Mouse (Mus musculus): ENCODE data around the gene Pno1. TPM values are rescaled to one million over a fixed set of nuclear protein-coding genes. Genes with fewer than 3 reads are reported as not detected.

Gene Pno1
- total and polyA plus RNA-seq, 2 experiments from 2014 or later = 9.7 to 54.3 TPM

GRCm38 (mm10) chr11:17192151-17192844 is 19.1 kb downstream of the Pno1 start:
- no peak for DNase-seq (ENCODE audit: low spot score)
- Histone ChIP-seq H3K9ac (replicated peaks; ENCODE audit: low read depth, low read length) (no peak overlapping the region), H3K4me2 (ENCODE audit: low read depth, low read length) (no peak overlapping the region), H3K4me3 (ENCODE audit: low read depth, low read length) (no peak overlapping the region), H3K36me3 (replicated peaks; ENCODE audit: control insufficient read depth, insufficient read depth, low read length) (peaks cover 31% of the 10 kb centered on the region), H3K27me3 (ENCODE audit: control insufficient read depth, insufficient read depth, low read length) (no peaks in the 10 kb centered on the region), H3K27ac (ENCODE audit: low read depth) (no peak overlapping the region), H3K4me1 (ENCODE audit: control insufficient read depth, insufficient read depth) (no peaks in the 10 kb centered on the region), H3K9me3 (replicated peaks; ENCODE audit: control insufficient read depth, low read length) (no peaks in the 10 kb centered on the region)
- no peak for TF ChIP-seq EP300 (IDR thresholded peaks at IDR 0.05; ENCODE audit: low read depth)
- peak; percentile 15; the same call in 1 of the 2 replicates for TF ChIP-seq CTCF (IDR thresholded peaks at IDR 0.05; ENCODE audit: low read depth)
- whole genome bisulfite sequencing = 62% methylated on average over 9 of the region's 9 CpGs
- no peak for ATAC-seq (ENCODE audit: insufficient read depth, low read depth)

GRCm38 (mm10) chr11:17188786-17189185 is 22.6 kb downstream of the Pno1 start:
- TF ChIP-seq CTCF (IDR thresholded peaks at IDR 0.05; ENCODE audit: low read depth) (no peak), EP300 (IDR thresholded peaks at IDR 0.05; ENCODE audit: low read depth) (no peak)
- no peaks in the 10 kb centered on the region for H3K36me3 ChIP-seq (replicated peaks; ENCODE audit: control insufficient read depth, insufficient read depth, low read length)
- H3K4me1 ChIP-seq (ENCODE audit: control insufficient read depth, insufficient read depth) = no peaks in the 10 kb centered on the region
- no peaks in the 10 kb centered on the region for H3K9me3 ChIP-seq (replicated peaks; ENCODE audit: control insufficient read depth, low read length)
- no peak for DNase-seq (ENCODE audit: low spot score)
- no peak overlapping the region for H3K27ac ChIP-seq (ENCODE audit: low read depth)
- H3K4me3 ChIP-seq (ENCODE audit: low read depth, low read length) = no peak overlapping the region
- WGBS = 86% methylated on average over 3 of the region's 3 CpGs
- H3K9ac ChIP-seq (replicated peaks; ENCODE audit: low read depth, low read length) = no peak overlapping the region
- no peak for ATAC-seq (ENCODE audit: insufficient read depth, low read depth)
- H3K27me3 ChIP-seq (ENCODE audit: control insufficient read depth, insufficient read depth, low read length) = no peaks in the 10 kb centered on the region
- H3K4me2 ChIP-seq (ENCODE audit: low read depth, low read length) = no peak overlapping the region

GRCm38 (mm10) chr11:17187649-17188048 is 23.7 kb downstream of the Pno1 start:
- Histone ChIP-seq H3K9me3 (replicated peaks; ENCODE audit: control insufficient read depth, low read length) (no peaks in the 10 kb centered on the region), H3K9ac (replicated peaks; ENCODE audit: low read depth, low read length) (no peak overlapping the region), H3K4me2 (ENCODE audit: low read depth, low read length) (no peak overlapping the region), H3K27me3 (ENCODE audit: control insufficient read depth, insufficient read depth, low read length) (no peaks in the 10 kb centered on the region), H3K4me3 (ENCODE audit: low read depth, low read length) (no peak overlapping the region), H3K36me3 (replicated peaks; ENCODE audit: control insufficient read depth, insufficient read depth, low read length) (no peaks in the 10 kb centered on the region), H3K27ac (ENCODE audit: low read depth) (no peak overlapping the region), H3K4me1 (ENCODE audit: control insufficient read depth, insufficient read depth) (no peaks in the 10 kb centered on the region)
- ATAC-seq (ENCODE audit: insufficient read depth, low read depth) (no peak), DNase-seq (ENCODE audit: low spot score) (no peak)
- no peak for TF ChIP-seq CTCF (IDR thresholded peaks at IDR 0.05; ENCODE audit: low read depth)
- no peak for TF ChIP-seq EP300 (IDR thresholded peaks at IDR 0.05; ENCODE audit: low read depth)
- WGBS = 75% methylated on average over 3 of the region's 3 CpGs

- Histone ChIP-seq H3K9ac (replicated peaks; ENCODE audit: low read depth, low read length) (no peak overlapping the region), H3K36me3 (replicated peaks; ENCODE audit: control insufficient read depth, insufficient read depth, low read length) (no peaks in the 10 kb centered on the region), H3K9me3 (replicated peaks; ENCODE audit: control insufficient read depth, low read length) (no peaks in the 10 kb centered on the region), H3K4me1 (ENCODE audit: control insufficient read depth, insufficient read depth) (no peaks in the 10 kb centered on the region), H3K27me3 (ENCODE audit: control insufficient read depth, insufficient read depth, low read length) (no peaks in the 10 kb centered on the region), H3K4me3 (ENCODE audit: low read depth, low read length) (no peak overlapping the region), H3K27ac (ENCODE audit: low read depth) (no peak overlapping the region), H3K4me2 (ENCODE audit: low read depth, low read length) (no peak overlapping the region)
- WGBS = 84% methylated on average over 2 of the region's 2 CpGs
- ATAC-seq (ENCODE audit: insufficient read depth, low read depth) = no peak
- no peak for DNase-seq (ENCODE audit: low spot score)
- TF ChIP-seq EP300 (IDR thresholded peaks at IDR 0.05; ENCODE audit: low read depth) (no peak), CTCF (IDR thresholded peaks at IDR 0.05; ENCODE audit: low read depth) (no peak)
Observed at GRCm38 (mm10) chr11:17183165-17183564, 28.2 kb downstream of the Pno1 start.

- Histone ChIP-seq H3K27me3 (ENCODE audit: control insufficient read depth, insufficient read depth, low read length) (no peaks in the 10 kb centered on the region), H3K27ac (ENCODE audit: low read depth) (no peak within 1 kb of the TSS), H3K4me3 (ENCODE audit: low read depth, low read length) (no peak within 1 kb of the TSS), H3K4me1 (ENCODE audit: control insufficient read depth, insufficient read depth) (no peaks in the 10 kb centered on the region), H3K9ac (replicated peaks; ENCODE audit: low read depth, low read length) (no peak within 1 kb of the TSS), H3K9me3 (replicated peaks; ENCODE audit: control insufficient read depth, low read length) (no peaks in the 10 kb centered on the region), H3K4me2 (ENCODE audit: low read depth, low read length) (no peak within 1 kb of the TSS), H3K36me3 (replicated peaks; ENCODE audit: control insufficient read depth, insufficient read depth, low read length) (no peaks in the 10 kb centered on the region)
- TF ChIP-seq CTCF (IDR thresholded peaks at IDR 0.05; ENCODE audit: low read depth) = no peak
- TF ChIP-seq EP300 (IDR thresholded peaks at IDR 0.05; ENCODE audit: low read depth) = no peak
- 82% methylated on average over 3 of the region's 3 CpGs for WGBS
- no peak for DNase-seq (ENCODE audit: low spot score)
- ATAC-seq (ENCODE audit: insufficient read depth, low read depth) = no peak
Observed at GRCm38 (mm10) chr11:17181807-17182206, 29.6 kb downstream of the Pno1 start, which contains the start of gene Wdr92. TSS of gene Wdr92 (plus strand) at chr11:17182107.

GRCm38 (mm10) chr11:17180753-17181152 is 30.6 kb downstream of the Pno1 start:
- Histone ChIP-seq H3K36me3 (replicated peaks; ENCODE audit: control insufficient read depth, insufficient read depth, low read length) (no peaks in the 10 kb centered on the region), H3K4me3 (ENCODE audit: low read depth, low read length) (no peak overlapping the region), H3K27me3 (ENCODE audit: control insufficient read depth, insufficient read depth, low read length) (no peaks in the 10 kb centered on the region), H3K4me2 (ENCODE audit: low read depth, low read length) (no peak overlapping the region), H3K4me1 (ENCODE audit: control insufficient read depth, insufficient read depth) (no peaks in the 10 kb centered on the region), H3K9me3 (replicated peaks; ENCODE audit: control insufficient read depth, low read length) (no peaks in the 10 kb centered on the region), H3K27ac (ENCODE audit: low read depth) (no peak overlapping the region), H3K9ac (replicated peaks; ENCODE audit: low read depth, low read length) (no peak overlapping the region)
- ATAC-seq (ENCODE audit: insufficient read depth, low read depth) (no peak), DNase-seq (ENCODE audit: low spot score) (no peak)
- no peak for TF ChIP-seq CTCF (IDR thresholded peaks at IDR 0.05; ENCODE audit: low read depth)
- no peak for TF ChIP-seq EP300 (IDR thresholded peaks at IDR 0.05; ENCODE audit: low read depth)
- 68% methylated on average over 3 of the region's 3 CpGs for WGBS

All from heart, postnatal 0 days (tissue).